Mouse (Mus musculus): ENCODE measurements around the gene Clpsl2. TPM values are rescaled to one million over a fixed set of nuclear protein-coding genes. Genes with fewer than 3 reads are reported as not detected.

Clpsl2 gene
- total RNA-seq (2021) (not detected), polyA plus RNA-seq (2012; rRNA removed) (not detected in 2 replicates)
- long read RNA-seq, result 0 reads

GRCm38 (mm10) chr17:28549111-28549510, at the start of gene Clpsl2:
Clpsl2 (plus strand) TSS chr17:28549411.
- intact Hi-C loops (cut with DNase I), result loop anchor here (5.0 kb wide), 1 partner anchor 98 kb away; no protein-coding TSS in a partner anchor

GRCm38 (mm10) chr17:28500465-28500864, 48.7 kb upstream of the Clpsl2 start:
- Histone ChIP-seq H3K27ac (no peak overlapping the region), H3K36me3 (ENCODE audit: control insufficient read depth, insufficient read depth, low read length) (no peaks in the 10 kb centered on the region), H3K4me3 (no peak overlapping the region), H3K4me1 (ENCODE audit: control insufficient read depth, insufficient read depth, low read length) (no peaks in the 10 kb centered on the region), H3K27me3 (ENCODE audit: control insufficient read depth, insufficient read depth, low read length) (no peaks in the 10 kb centered on the region), H3K79me2 (replicated peaks; ENCODE audit: control insufficient read depth, insufficient read depth, low read length) (no peaks in the 10 kb centered on the region), H3K9ac (ENCODE audit: low read depth, low read length) (no peak overlapping the region)
- 83% methylated on average over 3 of the region's 3 CpGs for WGBS
- TF ChIP-seq EP300 (IDR thresholded peaks at IDR 0.05; ENCODE audit: insufficient read depth, low read depth, low read length) (no peak), CTCF (IDR thresholded peaks at IDR 0.05) (no peak), POLR2A (IDR thresholded peaks at IDR 0.05; ENCODE audit: insufficient read depth, low read depth, low read length) (no peak)
- intact Hi-C loops (cut with DNase I), result no loop called here
- DNase-seq, result no peak

More at GRCm38 (mm10) chr17:28549111-28549510, at the start of gene Clpsl2:
- TF ChIP-seq EP300 (IDR thresholded peaks at IDR 0.05; ENCODE audit: insufficient read depth, low read depth, low read length), result no peak
- no peak for TF ChIP-seq POLR2A (IDR thresholded peaks at IDR 0.05; ENCODE audit: insufficient read depth, low read depth, low read length)
- TF ChIP-seq CTCF (IDR thresholded peaks at IDR 0.05), result no peak
- DNase-seq, result no peak
- Histone ChIP-seq H3K27ac (no peak within 1 kb of the TSS), H3K4me3 (no peak within 1 kb of the TSS), H3K4me1 (ENCODE audit: control insufficient read depth, insufficient read depth, low read length) (no peaks in the 10 kb centered on the region), H3K27me3 (ENCODE audit: control insufficient read depth, insufficient read depth, low read length) (no peaks in the 10 kb centered on the region), H3K79me2 (replicated peaks; ENCODE audit: control insufficient read depth, insufficient read depth, low read length) (no peaks in the 10 kb centered on the region), H3K36me3 (ENCODE audit: control insufficient read depth, insufficient read depth, low read length) (no peaks in the 10 kb centered on the region), H3K9ac (ENCODE audit: low read depth, low read length) (no peak within 1 kb of the TSS)
- 71% methylated on average over 14 of the region's 14 CpGs for WGBS

GRCm38 (mm10) chr17:28502196-28502821, 46.9 kb upstream of the Clpsl2 start:
- peak; percentile 62 to 74 for DNase-seq
- H3K27ac ChIP-seq, result no peak overlapping the region
- H3K79me2 ChIP-seq (replicated peaks; ENCODE audit: control insufficient read depth, insufficient read depth, low read length), result no peaks in the 10 kb centered on the region
- TF ChIP-seq POLR2A (IDR thresholded peaks at IDR 0.05; ENCODE audit: insufficient read depth, low read depth, low read length) (no peak), EP300 (IDR thresholded peaks at IDR 0.05; ENCODE audit: insufficient read depth, low read depth, low read length) (no peak), CTCF (IDR thresholded peaks at IDR 0.05) (no peak)
- H3K36me3 ChIP-seq (ENCODE audit: control insufficient read depth, insufficient read depth, low read length), result no peaks in the 10 kb centered on the region
- no peak overlapping the region for H3K9ac ChIP-seq (ENCODE audit: low read depth, low read length)
- H3K4me3 ChIP-seq, result no peak overlapping the region
- no peaks in the 10 kb centered on the region for H3K27me3 ChIP-seq (ENCODE audit: control insufficient read depth, insufficient read depth, low read length)
- no peaks in the 10 kb centered on the region for H3K4me1 ChIP-seq (ENCODE audit: control insufficient read depth, insufficient read depth, low read length)
- WGBS, result 41% methylated on average over 7 of the region's 7 CpGs
- intact Hi-C loops (cut with DNase I), result no loop called here

GRCm38 (mm10) chr17:28504182-28504581, 45.0 kb upstream of the Clpsl2 start:
- WGBS, result 80% methylated on average over 6 of the region's 6 CpGs
- no peak for DNase-seq
- Histone ChIP-seq H3K79me2 (replicated peaks; ENCODE audit: control insufficient read depth, insufficient read depth, low read length) (no peaks in the 10 kb centered on the region), H3K9ac (ENCODE audit: low read depth, low read length) (no peak overlapping the region), H3K4me3 (no peak overlapping the region), H3K27me3 (ENCODE audit: control insufficient read depth, insufficient read depth, low read length) (no peaks in the 10 kb centered on the region), H3K4me1 (ENCODE audit: control insufficient read depth, insufficient read depth, low read length) (no peaks in the 10 kb centered on the region), H3K27ac (no peak overlapping the region), H3K36me3 (ENCODE audit: control insufficient read depth, insufficient read depth, low read length) (no peaks in the 10 kb centered on the region)
- TF ChIP-seq POLR2A (IDR thresholded peaks at IDR 0.05; ENCODE audit: insufficient read depth, low read depth, low read length) (no peak), EP300 (IDR thresholded peaks at IDR 0.05; ENCODE audit: insufficient read depth, low read depth, low read length) (no peak)
- intact Hi-C loops (cut with DNase I), result no loop called here

- Histone ChIP-seq H3K36me3 (ENCODE audit: control insufficient read depth, insufficient read depth, low read length) (no peaks in the 10 kb centered on the region), H3K27ac (no peak overlapping the region)
- WGBS, result 90% methylated on average over 4 of the region's 4 CpGs
Measured at GRCm38 (mm10) chr17:28505591-28505990, 43.6 kb upstream of the Clpsl2 start.

GRCm38 (mm10) chr17:28506895-28507294, 42.3 kb upstream of the Clpsl2 start:
- Histone ChIP-seq H3K27me3 (ENCODE audit: control insufficient read depth, insufficient read depth, low read length) (no peaks in the 10 kb centered on the region), H3K4me3 (no peak overlapping the region), H3K9ac (ENCODE audit: low read depth, low read length) (no peak overlapping the region), H3K36me3 (ENCODE audit: control insufficient read depth, insufficient read depth, low read length) (no peaks in the 10 kb centered on the region), H3K79me2 (replicated peaks; ENCODE audit: control insufficient read depth, insufficient read depth, low read length) (no peaks in the 10 kb centered on the region), H3K4me1 (ENCODE audit: control insufficient read depth, insufficient read depth, low read length) (peaks cover 6% of the 10 kb centered on the region), H3K27ac (no peak overlapping the region)
- intact Hi-C loops (cut with DNase I), result no loop called here
- 29% methylated on average over 5 of the region's 5 CpGs for WGBS
- TF ChIP-seq CTCF (IDR thresholded peaks at IDR 0.05) (no peak), EP300 (IDR thresholded peaks at IDR 0.05; ENCODE audit: insufficient read depth, low read depth, low read length) (no peak), POLR2A (IDR thresholded peaks at IDR 0.05; ENCODE audit: insufficient read depth, low read depth, low read length) (no peak)
- DNase-seq, result no peak

More at GRCm38 (mm10) chr17:28505591-28505990, 43.6 kb upstream of the Clpsl2 start:
- no peak overlapping the region for H3K9ac ChIP-seq (ENCODE audit: low read depth, low read length)
- no peak for TF ChIP-seq EP300 (IDR thresholded peaks at IDR 0.05; ENCODE audit: insufficient read depth, low read depth, low read length)
- H3K4me1 ChIP-seq (ENCODE audit: control insufficient read depth, insufficient read depth, low read length), result no peaks in the 10 kb centered on the region
- no peak overlapping the region for H3K4me3 ChIP-seq
- DNase-seq, result no peak
- H3K27me3 ChIP-seq (ENCODE audit: control insufficient read depth, insufficient read depth, low read length), result no peaks in the 10 kb centered on the region
- intact Hi-C loops (cut with DNase I), result no loop called here
- H3K79me2 ChIP-seq (replicated peaks; ENCODE audit: control insufficient read depth, insufficient read depth, low read length), result no peaks in the 10 kb centered on the region

All from heart, adult 2 months (tissue).